Mouse (Mus musculus): ENCODE results near the gene Fzd10. TPM values are rescaled to one million over a fixed set of nuclear protein-coding genes. Genes with fewer than 3 reads are reported as not detected.

Gene Fzd10
- 0.44 TPM in 2 replicates for polyA plus RNA-seq (2014; fragmentation: Nextera tagmentation; extraction: Ambion mirVana)

- ATAC-seq (replicated peaks; ENCODE audit: low FRiP score) (peak; percentile 38; the same call in 1 of the 2 replicates), DNase-seq (ENCODE audit: low spot score) (peak; percentile 66)
- Histone ChIP-seq H3K27me3 (replicated peaks; ENCODE audit: control insufficient read depth, insufficient read depth, low read length) (peaks cover 82% of the 10 kb centered on the region), H3K36me3 (ENCODE audit: control insufficient read depth, insufficient read depth, low read length) (no peaks in the 10 kb centered on the region), H3K9me3 (ENCODE audit: control insufficient read depth, low read length) (no peaks in the 10 kb centered on the region), H3K9ac (ENCODE audit: low read depth, low read length) (no peak within 1 kb of the TSS), H3K27ac (ENCODE audit: low read depth, low read length) (no peak within 1 kb of the TSS), H3K4me3 (ENCODE audit: low read depth, low read length) (peak within 1 kb of the TSS; percentile 53), H3K4me1 (replicated peaks; ENCODE audit: control insufficient read depth, insufficient read depth, low read length) (peaks cover 4% of the 10 kb centered on the region), H3K4me2 (peak within 1 kb of the TSS; percentile 69)
- under 1% methylated on average over 64 of the region's 73 CpGs for WGBS
Measured at GRCm38 (mm10) chr5:128600072-128601021, at the start of gene Fzd10. TSS of gene Fzd10 (plus strand) at chr5:128600844.

- H3K4me3 ChIP-seq (ENCODE audit: low read depth, low read length): no peak overlapping the region
- no peaks in the 10 kb centered on the region for H3K36me3 ChIP-seq (ENCODE audit: control insufficient read depth, insufficient read depth, low read length)
- DNase-seq (ENCODE audit: low spot score) (no peak), ATAC-seq (replicated peaks; ENCODE audit: low FRiP score) (no peak)
- H3K4me2 ChIP-seq: peak overlapping the region; percentile 21; the same call in 1 of the 2 replicates
- WGBS: 11% methylated on average over 11 of the region's 11 CpGs
- H3K4me1 ChIP-seq (replicated peaks; ENCODE audit: control insufficient read depth, insufficient read depth, low read length): no peaks in the 10 kb centered on the region; the same call in 1 of the 2 replicates
- no peak overlapping the region for H3K27ac ChIP-seq (ENCODE audit: low read depth, low read length)
- H3K27me3 ChIP-seq (replicated peaks; ENCODE audit: control insufficient read depth, insufficient read depth, low read length): peaks cover 13% of the 10 kb centered on the region
- H3K9ac ChIP-seq (ENCODE audit: low read depth, low read length): no peak overlapping the region
- no peaks in the 10 kb centered on the region for H3K9me3 ChIP-seq (ENCODE audit: control insufficient read depth, low read length)
Measured at GRCm38 (mm10) chr5:128551448-128551847, 49.2 kb upstream of the Fzd10 start.

- no peak overlapping the region for H3K27ac ChIP-seq (ENCODE audit: low read depth, low read length)
- peaks cover 13% of the 10 kb centered on the region for H3K27me3 ChIP-seq (replicated peaks; ENCODE audit: control insufficient read depth, insufficient read depth, low read length)
- DNase-seq (ENCODE audit: low spot score): no peak
- no peaks in the 10 kb centered on the region for H3K9me3 ChIP-seq (ENCODE audit: control insufficient read depth, low read length)
- no peak overlapping the region for H3K9ac ChIP-seq (ENCODE audit: low read depth, low read length)
- H3K4me3 ChIP-seq (ENCODE audit: low read depth, low read length): no peak overlapping the region
- no peak for ATAC-seq (replicated peaks; ENCODE audit: low FRiP score)
- no peaks in the 10 kb centered on the region for H3K36me3 ChIP-seq (ENCODE audit: control insufficient read depth, insufficient read depth, low read length)
- 25% methylated on average over 28 of the region's 28 CpGs for whole genome bisulfite sequencing
- H3K4me2 ChIP-seq: peak overlapping the region; percentile 18
- no peaks in the 10 kb centered on the region; the same call in 1 of the 2 replicates for H3K4me1 ChIP-seq (replicated peaks; ENCODE audit: control insufficient read depth, insufficient read depth, low read length)
Measured at GRCm38 (mm10) chr5:128552136-128552890, 48.3 kb upstream of the Fzd10 start.

GRCm38 (mm10) chr5:128558126-128558525, 42.5 kb upstream of the Fzd10 start:
- H3K36me3 ChIP-seq (ENCODE audit: control insufficient read depth, insufficient read depth, low read length): no peaks in the 10 kb centered on the region
- no peak overlapping the region for H3K9ac ChIP-seq (ENCODE audit: low read depth, low read length)
- no peak overlapping the region for H3K4me2 ChIP-seq
- no peaks in the 10 kb centered on the region for H3K9me3 ChIP-seq (ENCODE audit: control insufficient read depth, low read length)
- 0 out of 2 replicates have a peak, but pooled peaks cover under 1% of the 10 kb centered on the region for H3K27me3 ChIP-seq (replicated peaks; ENCODE audit: control insufficient read depth, insufficient read depth, low read length)
- H3K4me3 ChIP-seq (ENCODE audit: low read depth, low read length): no peak overlapping the region
- no peaks in the 10 kb centered on the region for H3K4me1 ChIP-seq (replicated peaks; ENCODE audit: control insufficient read depth, insufficient read depth, low read length)
- no peak for DNase-seq (ENCODE audit: low spot score)
- H3K27ac ChIP-seq (ENCODE audit: low read depth, low read length): no peak overlapping the region
- 28% methylated on average over 7 of the region's 7 CpGs for WGBS
- ATAC-seq (replicated peaks; ENCODE audit: low FRiP score): no peak

- Histone ChIP-seq H3K4me3 (ENCODE audit: low read depth, low read length) (no peak overlapping the region), H3K9me3 (ENCODE audit: control insufficient read depth, low read length) (no peaks in the 10 kb centered on the region), H3K9ac (ENCODE audit: low read depth, low read length) (no peak overlapping the region), H3K27ac (ENCODE audit: low read depth, low read length) (no peak overlapping the region), H3K4me1 (replicated peaks; ENCODE audit: control insufficient read depth, insufficient read depth, low read length) (no peaks in the 10 kb centered on the region), H3K27me3 (replicated peaks; ENCODE audit: control insufficient read depth, insufficient read depth, low read length) (no peaks in the 10 kb centered on the region), H3K36me3 (ENCODE audit: control insufficient read depth, insufficient read depth, low read length) (no peaks in the 10 kb centered on the region), H3K4me2 (no peak overlapping the region)
- ATAC-seq (replicated peaks; ENCODE audit: low FRiP score): no peak
- WGBS: 50% methylated on average over 6 of the region's 6 CpGs
- no peak for DNase-seq (ENCODE audit: low spot score)
Measured at GRCm38 (mm10) chr5:128567313-128567712, 33.3 kb upstream of the Fzd10 start.

GRCm38 (mm10) chr5:128568970-128569369, 31.7 kb upstream of the Fzd10 start:
- Histone ChIP-seq H3K9ac (ENCODE audit: low read depth, low read length) (no peak overlapping the region), H3K27me3 (replicated peaks; ENCODE audit: control insufficient read depth, insufficient read depth, low read length) (no peaks in the 10 kb centered on the region), H3K4me2 (no peak overlapping the region), H3K36me3 (ENCODE audit: control insufficient read depth, insufficient read depth, low read length) (no peaks in the 10 kb centered on the region), H3K4me1 (replicated peaks; ENCODE audit: control insufficient read depth, insufficient read depth, low read length) (no peaks in the 10 kb centered on the region), H3K4me3 (ENCODE audit: low read depth, low read length) (no peak overlapping the region), H3K27ac (ENCODE audit: low read depth, low read length) (no peak overlapping the region), H3K9me3 (ENCODE audit: control insufficient read depth, low read length) (no peaks in the 10 kb centered on the region)
- DNase-seq (ENCODE audit: low spot score) (no peak), ATAC-seq (replicated peaks; ENCODE audit: low FRiP score) (no peak)
- 27% methylated on average over 5 of the region's 5 CpGs for WGBS

GRCm38 (mm10) chr5:128570091-128570490, 30.6 kb upstream of the Fzd10 start:
- WGBS: 57% methylated on average over 5 of the region's 5 CpGs
- DNase-seq (ENCODE audit: low spot score): no peak
- no peak overlapping the region for H3K4me3 ChIP-seq (ENCODE audit: low read depth, low read length)
- H3K36me3 ChIP-seq (ENCODE audit: control insufficient read depth, insufficient read depth, low read length): no peaks in the 10 kb centered on the region
- no peak overlapping the region for H3K27ac ChIP-seq (ENCODE audit: low read depth, low read length)
- H3K27me3 ChIP-seq (replicated peaks; ENCODE audit: control insufficient read depth, insufficient read depth, low read length): no peaks in the 10 kb centered on the region
- ATAC-seq (replicated peaks; ENCODE audit: low FRiP score): no peak
- H3K4me1 ChIP-seq (replicated peaks; ENCODE audit: control insufficient read depth, insufficient read depth, low read length): no peaks in the 10 kb centered on the region
- no peak overlapping the region for H3K4me2 ChIP-seq
- peaks cover 2% of the 10 kb centered on the region; the same call in 1 of the 2 replicates for H3K9me3 ChIP-seq (ENCODE audit: control insufficient read depth, low read length)
- H3K9ac ChIP-seq (ENCODE audit: low read depth, low read length): no peak overlapping the region

- Histone ChIP-seq H3K4me2 (no peak overlapping the region), H3K4me1 (replicated peaks; ENCODE audit: control insufficient read depth, insufficient read depth, low read length) (no peaks in the 10 kb centered on the region), H3K27me3 (replicated peaks; ENCODE audit: control insufficient read depth, insufficient read depth, low read length) (no peaks in the 10 kb centered on the region), H3K36me3 (ENCODE audit: control insufficient read depth, insufficient read depth, low read length) (no peaks in the 10 kb centered on the region), H3K27ac (ENCODE audit: low read depth, low read length) (no peak overlapping the region), H3K9ac (ENCODE audit: low read depth, low read length) (no peak overlapping the region), H3K4me3 (ENCODE audit: low read depth, low read length) (no peak overlapping the region), H3K9me3 (ENCODE audit: control insufficient read depth, low read length) (peaks cover 2% of the 10 kb centered on the region; the same call in 1 of the 2 replicates)
- WGBS: 48% methylated on average over 5 of the region's 5 CpGs
- DNase-seq (ENCODE audit: low spot score): no peak
- ATAC-seq (replicated peaks; ENCODE audit: low FRiP score): no peak
Measured at GRCm38 (mm10) chr5:128570848-128571247, 29.8 kb upstream of the Fzd10 start.

All from liver, embryonic 11.5 days (tissue).